8 mouse cellular contexts compared by ENCODE assay signal in the genomic region with DNA sequence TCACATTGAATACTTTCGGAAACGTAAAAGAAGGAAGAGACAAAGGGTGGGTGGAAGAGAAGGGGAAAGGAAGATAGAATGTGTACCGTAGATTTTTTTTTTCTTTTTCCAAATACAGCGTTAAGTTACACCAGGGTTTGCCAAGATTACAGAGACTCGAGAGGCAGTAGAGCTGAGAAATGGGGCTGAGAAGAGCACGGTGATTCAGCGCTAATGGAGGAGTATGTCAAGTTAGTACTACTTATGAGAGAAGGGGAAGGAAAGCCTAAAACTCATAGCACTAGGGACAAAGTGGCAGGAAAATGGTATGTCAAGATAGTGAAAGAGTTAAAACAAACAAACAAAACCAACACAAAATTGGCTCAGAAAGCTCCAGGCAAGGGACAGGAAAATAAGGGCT. TPM values are rescaled to one million over a fixed set of nuclear protein-coding genes. Genes with fewer than 3 reads are reported as not detected.
A peak's percentile ranks its signal among the peaks of the same experiment; 100 is the strongest.
DNase-seq lines count a peak whose midpoint lies in the region; ATAC-seq lines count a peak whose summit lies in the region.

No protein-coding gene starts in this region.

- ATAC-seq in hindbrain, embryonic 15.5 days (ENCODE audit: low FRiP score, low read depth), result peak; percentile 44
- peak; percentile 55 for ATAC-seq in midbrain, embryonic 13.5 days

- peak overlapping the region; percentile 64 for H3K27ac ChIP-seq in hindbrain, embryonic 15.5 days (replicated peaks)
- peak overlapping the region; percentile 44; the same call in 1 of the 2 replicates for H3K27ac ChIP-seq in midbrain, embryonic 13.5 days

- no peaks in the 10 kb centered on the region for H3K9me3 ChIP-seq in hindbrain, embryonic 15.5 days
- no peaks in the 10 kb centered on the region for H3K9me3 ChIP-seq in midbrain, embryonic 13.5 days

- peak overlapping the region; percentile 50 for H3K9ac ChIP-seq in hindbrain, embryonic 15.5 days
- H3K9ac ChIP-seq in midbrain, embryonic 13.5 days (replicated peaks), result peak overlapping the region; percentile 60

- peak overlapping the region; percentile 63 for H3K4me2 ChIP-seq in hindbrain, embryonic 15.5 days
- peak overlapping the region; percentile 72 for H3K4me2 ChIP-seq in midbrain, embryonic 13.5 days (replicated peaks)

- peak; percentile 15 for DNase-seq in layer of hippocampus, adult 9-10 months (ENCODE audit: low spot score)
- no peak for DNase-seq in layer of hippocampus, adult 11-12 months (ENCODE audit: low spot score)
- peak; percentile 42 for DNase-seq in c-Kit-negative CD71-positive TER-119-positive erythroid progenitor cells, embryonic 14.5 days (ENCODE audit: low read depth, low spot score)
- no peak for DNase-seq in retina, embryonic 14.5 days (ENCODE audit: low spot score)
- no peak for DNase-seq in adrenal gland, adult 18-20 months (ENCODE audit: low spot score in 2 of 2)
- DNase-seq in frontal cortex, postnatal 25 days (ENCODE audit: low spot score in 2 of 2), result no peak

- peak overlapping the region; percentile 100 for H3K4me3 ChIP-seq in hindbrain, embryonic 15.5 days
- H3K4me3 ChIP-seq in midbrain, embryonic 13.5 days (replicated peaks), result peak overlapping the region; percentile 88

- no peaks in the 10 kb centered on the region for H3K27me3 ChIP-seq in hindbrain, embryonic 15.5 days
- no peaks in the 10 kb centered on the region for H3K27me3 ChIP-seq in midbrain, embryonic 13.5 days

- peaks cover 10% of the 10 kb centered on the region for H3K4me1 ChIP-seq in hindbrain, embryonic 15.5 days (replicated peaks)
- H3K4me1 ChIP-seq in midbrain, embryonic 13.5 days (replicated peaks), result peaks cover 13% of the 10 kb centered on the region

- peaks cover 11% of the 10 kb centered on the region for H3K36me3 ChIP-seq in hindbrain, embryonic 15.5 days
- peaks cover 16% of the 10 kb centered on the region for H3K36me3 ChIP-seq in midbrain, embryonic 13.5 days

- 17% methylated on average over 7 of the region's 7 CpGs for WGBS in hindbrain, embryonic 15.5 days
- WGBS in midbrain, embryonic 13.5 days, result 24% methylated on average over 7 of the region's 7 CpGs

RNA-seq across cellular contexts. Expression of a gene that starts 0.5 kb away (rescaled TPM):
- polyA plus RNA-seq in hindbrain, embryonic 15.5 days (2015; fragmentation: Nextera tagmentation; extraction: Ambion mirVana), result 61.8 and 62.9 TPM in 2 replicates
- 57.7 and 58.0 TPM in 2 replicates for polyA plus RNA-seq in midbrain, embryonic 13.5 days (2015; fragmentation: Nextera tagmentation; extraction: Ambion mirVana)
- total RNA-seq in adrenal gland, adult 18-20 months (2021), result 10 to 100 TPM; 36.5 to 48.7 TPM

RNA-seq across cellular contexts. Expression of a gene that starts 46.4 kb away (rescaled TPM):
- 29.5 and 35.5 TPM in 2 replicates for polyA plus RNA-seq in hindbrain, embryonic 15.5 days (2015; fragmentation: Nextera tagmentation; extraction: Ambion mirVana)
- 19.0 and 19.8 TPM in 2 replicates for polyA plus RNA-seq in midbrain, embryonic 13.5 days (2015; fragmentation: Nextera tagmentation; extraction: Ambion mirVana)
- total RNA-seq in adrenal gland, adult 18-20 months (2021), result 1 to 10 TPM; 5.0 to 5.9 TPM

Comparison
In these comparisons a context has a peak if more than half of its experiments do, and no peak if none do; other contexts are left out.
1. DNase-seq: peak in layer of hippocampus, adult 9-10 months (single experiment) and c-Kit-negative CD71-positive TER-119-positive erythroid progenitor cells, embryonic 14.5 days (single experiment); none in layer of hippocampus, adult 11-12 months (single experiment), retina, embryonic 14.5 days (single experiment), adrenal gland, adult 18-20 months (0 of 2) and frontal cortex, postnatal 25 days (0 of 2).